Mouse (Mus musculus): Measurements from ENCODE around the gene 4930438A08Rik. TPM values are rescaled to one million over a fixed set of nuclear protein-coding genes. Genes with fewer than 3 reads are reported as not detected.
A peak's percentile ranks its signal among the peaks of the same experiment; 100 is the strongest.
"Not testable (repeated sequence)": the region's sequence is repeated elsewhere in the genome, so short reads cannot be mapped to it uniquely, and the experiment has no call there.

Gene 4930438A08Rik
- polyA plus RNA-seq, 1 experiment from 2014 or later: not detected

DNA sequence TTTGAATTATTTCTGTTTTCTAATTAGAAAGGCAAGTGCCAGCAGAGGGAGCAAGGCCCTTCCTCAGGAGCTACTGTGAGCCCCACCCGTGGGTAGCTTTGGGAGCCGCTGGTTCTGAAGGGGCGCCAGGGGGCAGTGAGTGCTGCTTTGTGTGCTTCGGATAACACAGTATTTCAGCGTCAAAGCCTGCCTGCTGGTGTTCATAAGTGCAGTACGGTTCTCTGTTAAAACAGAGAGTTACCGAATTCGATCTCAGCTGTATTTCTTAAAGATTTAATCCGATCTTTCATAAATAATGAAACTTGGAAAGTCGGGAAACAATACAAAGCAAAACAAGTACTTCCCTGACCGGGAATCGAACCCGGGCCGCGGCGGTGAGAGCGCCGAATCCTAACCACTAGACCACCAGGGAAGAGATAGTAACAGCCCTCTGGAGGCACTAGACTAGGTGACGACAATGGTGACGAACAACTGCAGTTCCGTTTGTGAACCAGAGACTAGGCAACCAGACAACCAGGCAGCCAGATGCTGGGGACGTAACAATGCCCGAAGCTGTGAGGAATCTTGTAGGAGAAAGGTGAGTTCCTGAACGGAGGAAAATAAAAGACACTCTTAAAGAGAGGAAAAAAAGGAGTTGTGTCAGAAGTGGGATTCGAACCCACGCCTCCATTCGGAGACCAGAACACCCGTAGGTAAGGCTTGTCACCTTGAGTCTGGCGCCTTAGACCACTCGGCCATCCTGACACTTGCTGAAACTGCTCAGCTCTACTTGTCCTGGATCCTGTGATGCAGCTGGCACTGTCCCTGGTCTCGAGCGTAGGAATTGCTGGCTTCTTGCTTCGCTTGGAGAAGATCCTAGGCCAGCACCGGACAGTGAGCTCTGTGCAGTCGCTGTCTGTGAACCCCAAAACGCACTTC is 27.5 kb downstream of the 4930438A08Rik start:
- Histone ChIP-seq H3K36me3 (ENCODE audit: insufficient read depth) (no peaks in the 10 kb centered on the region), H3K4me1 (ENCODE audit: insufficient read depth) (no peaks in the 10 kb centered on the region), H3K9me3 (ENCODE audit: low read depth, low read length) (no peaks in the 10 kb centered on the region), H3K27ac (ENCODE audit: low read depth) (peak overlapping the region; percentile 94), H3K4me2 (peak overlapping the region; percentile 70), H3K27me3 (ENCODE audit: insufficient read depth, low read length) (no peaks in the 10 kb centered on the region), H3K4me3 (ENCODE audit: low read depth, low read length) (peak overlapping the region; percentile 61), H3K9ac (peak overlapping the region; percentile 62)
- peak; percentile 91 for ATAC-seq (ENCODE audit: insufficient read depth)
- DNase-seq: peak; percentile 98
- TF ChIP-seq CTCF (IDR thresholded peaks at IDR 0.05; ENCODE audit: low read depth): peak; percentile 84
- under 1% methylated on average over 36 of the region's 36 CpGs for WGBS

GRCm38 (mm10) chr11:58302774-58303445 is 28.3 kb downstream of the 4930438A08Rik start:
- no peak for TF ChIP-seq CTCF (IDR thresholded peaks at IDR 0.05; ENCODE audit: low read depth)
- peak; percentile 35 for DNase-seq
- ATAC-seq (ENCODE audit: insufficient read depth): peak; percentile 50
- Histone ChIP-seq H3K36me3 (ENCODE audit: insufficient read depth) (no peaks in the 10 kb centered on the region), H3K4me2 (peak overlapping the region; percentile 70), H3K4me3 (ENCODE audit: low read depth, low read length) (peak overlapping the region; percentile 61), H3K9ac (peak overlapping the region; percentile 62), H3K27ac (ENCODE audit: low read depth) (peak overlapping the region; percentile 94), H3K4me1 (ENCODE audit: insufficient read depth) (peaks cover 2% of the 10 kb centered on the region; the same call in 1 of the 2 replicates), H3K9me3 (ENCODE audit: low read depth, low read length) (no peaks in the 10 kb centered on the region), H3K27me3 (ENCODE audit: insufficient read depth, low read length) (no peaks in the 10 kb centered on the region)
- WGBS: under 1% methylated on average over 26 of the region's 26 CpGs

DNA sequence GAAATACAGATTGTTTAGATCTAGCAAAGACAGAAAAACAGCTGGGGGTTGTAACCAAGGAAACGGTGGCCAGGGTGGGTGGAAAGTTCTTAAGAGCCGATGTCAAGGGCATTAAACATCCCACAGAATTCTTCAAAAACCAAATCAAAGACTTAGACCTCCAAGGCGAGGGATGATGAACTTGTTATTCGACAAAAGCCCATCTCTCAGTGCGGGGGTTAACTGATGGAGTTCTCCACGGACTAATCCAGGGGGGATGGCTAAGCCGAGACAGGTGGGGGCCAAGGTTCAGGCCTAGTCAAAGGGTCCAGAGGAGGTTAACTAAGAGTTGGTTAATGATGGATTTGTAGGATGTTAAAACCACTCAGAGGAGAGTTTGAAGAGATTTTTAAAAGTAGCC is 29.0 kb downstream of the 4930438A08Rik start:
- DNase-seq (peak; percentile 30), ATAC-seq (ENCODE audit: insufficient read depth) (no peak)
- no peaks in the 10 kb centered on the region for H3K36me3 ChIP-seq (ENCODE audit: insufficient read depth)
- peak overlapping the region; percentile 70 for H3K4me2 ChIP-seq
- H3K9me3 ChIP-seq (ENCODE audit: low read depth, low read length): no peaks in the 10 kb centered on the region
- 14% methylated on average over 7 of the region's 7 CpGs for WGBS
- 0 out of 2 replicates have a peak overlapping the region, but pooled peaks have one; percentile 2 for H3K4me3 ChIP-seq (ENCODE audit: low read depth, low read length)
- no peak overlapping the region for H3K9ac ChIP-seq
- TF ChIP-seq CTCF (IDR thresholded peaks at IDR 0.05; ENCODE audit: low read depth): no peak
- no peak overlapping the region for H3K27ac ChIP-seq (ENCODE audit: low read depth)
- H3K4me1 ChIP-seq (ENCODE audit: insufficient read depth): peaks cover 4% of the 10 kb centered on the region; the same call in 1 of the 2 replicates
- H3K27me3 ChIP-seq (ENCODE audit: insufficient read depth, low read length): no peaks in the 10 kb centered on the region

DNA sequence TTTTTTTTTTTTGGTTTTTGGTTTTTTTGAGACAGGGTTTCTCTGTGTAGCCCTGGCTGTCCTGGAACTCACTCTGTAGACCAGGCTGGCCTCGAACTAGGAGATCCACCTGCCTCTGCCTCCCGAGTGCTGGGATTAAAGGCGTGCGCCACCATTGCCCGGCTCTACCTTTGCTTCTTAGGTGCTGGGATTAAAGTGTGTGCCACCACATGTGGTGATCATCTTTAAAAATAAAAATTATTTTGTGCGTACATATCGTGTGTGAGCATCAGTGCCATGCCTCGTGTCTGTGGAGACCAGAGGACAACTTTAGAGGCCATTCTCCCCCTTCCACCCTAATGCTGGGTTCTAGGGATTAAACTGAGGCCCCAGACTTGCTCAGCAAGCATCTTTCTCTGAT is 30.7 kb downstream of the 4930438A08Rik start:
- H3K4me3 ChIP-seq (ENCODE audit: low read depth, low read length); H3K9me3 ChIP-seq (ENCODE audit: low read depth, low read length); H3K4me1 ChIP-seq (ENCODE audit: insufficient read depth); DNase-seq; H3K27me3 ChIP-seq (ENCODE audit: insufficient read depth, low read length); ATAC-seq (ENCODE audit: insufficient read depth); H3K27ac ChIP-seq (ENCODE audit: low read depth); H3K36me3 ChIP-seq (ENCODE audit: insufficient read depth); H3K9ac ChIP-seq; H3K4me2 ChIP-seq: not testable (repeated sequence)
- 85% methylated on average over 8 of the region's 8 CpGs for WGBS

- ATAC-seq (ENCODE audit: insufficient read depth) (peak; percentile 76), DNase-seq (peak; percentile 97)
- Histone ChIP-seq H3K4me2 (peak within 1 kb of the TSS; percentile 94), H3K4me1 (ENCODE audit: insufficient read depth) (peaks cover 4% of the 10 kb centered on the region; the same call in 1 of the 2 replicates), H3K27ac (ENCODE audit: low read depth) (peak within 1 kb of the TSS; percentile 87), H3K36me3 (ENCODE audit: insufficient read depth) (peaks cover 10% of the 10 kb centered on the region; the same call in 1 of the 2 replicates), H3K9ac (peak within 1 kb of the TSS; percentile 72), H3K9me3 (ENCODE audit: low read depth, low read length) (no peaks in the 10 kb centered on the region), H3K27me3 (ENCODE audit: insufficient read depth, low read length) (no peaks in the 10 kb centered on the region), H3K4me3 (ENCODE audit: low read depth, low read length) (peak within 1 kb of the TSS; percentile 57)
- TF ChIP-seq CTCF (IDR thresholded peaks at IDR 0.05; ENCODE audit: low read depth): 0 out of 2 replicates have a peak, but pooled peaks have one; percentile 4
- WGBS: under 1% methylated on average over 34 of the region's 34 CpGs
Measured at GRCm38 (mm10) chr11:58306860-58307308, 32.3 kb downstream of the 4930438A08Rik start, which contains the start of gene Zfp692. Zfp692 (plus strand) TSS chr11:58307069.

DNA sequence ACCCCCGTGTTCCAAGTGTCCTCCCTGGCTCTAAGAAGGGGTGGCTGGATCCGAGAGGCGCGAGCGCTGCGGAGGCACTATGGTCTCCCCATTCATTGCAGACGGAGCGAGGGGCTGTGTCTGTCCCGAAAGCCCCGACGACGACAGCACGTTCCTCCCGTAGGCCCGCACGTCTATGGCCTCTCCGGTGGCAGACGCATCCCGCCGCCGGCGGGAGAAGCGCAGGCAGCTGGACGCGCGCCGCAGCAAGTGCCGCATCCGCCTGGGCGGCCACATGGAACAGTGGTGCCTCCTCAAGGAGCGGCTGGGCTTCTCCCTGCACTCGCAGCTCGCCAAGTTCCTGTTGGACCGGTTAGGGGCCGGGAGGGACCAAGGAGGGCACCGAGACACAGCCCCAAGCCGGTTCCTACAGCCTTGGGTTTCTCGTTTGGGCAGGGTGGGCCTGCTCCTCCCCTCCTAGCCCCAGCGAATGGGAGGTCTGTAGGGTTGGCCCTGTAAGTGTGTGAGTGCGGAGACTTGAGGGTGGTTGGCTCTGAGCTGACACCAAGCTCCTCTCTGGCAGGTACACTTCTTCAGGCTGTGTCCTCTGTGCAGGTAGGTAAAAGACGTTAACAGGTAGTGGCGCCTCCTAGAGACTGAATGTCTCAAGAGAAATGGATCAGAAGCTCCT is 32.9 kb downstream of the 4930438A08Rik start:
- Histone ChIP-seq H3K9ac (peak overlapping the region; percentile 72), H3K4me2 (peak overlapping the region; percentile 94), H3K27me3 (ENCODE audit: insufficient read depth, low read length) (no peaks in the 10 kb centered on the region), H3K4me1 (ENCODE audit: insufficient read depth) (peaks cover 4% of the 10 kb centered on the region; the same call in 1 of the 2 replicates), H3K9me3 (ENCODE audit: low read depth, low read length) (no peaks in the 10 kb centered on the region), H3K27ac (ENCODE audit: low read depth) (peak overlapping the region; percentile 87), H3K36me3 (ENCODE audit: insufficient read depth) (peaks cover 10% of the 10 kb centered on the region; the same call in 1 of the 2 replicates), H3K4me3 (ENCODE audit: low read depth, low read length) (peak overlapping the region; percentile 57)
- DNase-seq: peak; percentile 75
- under 1% methylated on average over 42 of the region's 42 CpGs for WGBS
- peak; percentile 75 for ATAC-seq (ENCODE audit: insufficient read depth)
- TF ChIP-seq CTCF (IDR thresholded peaks at IDR 0.05; ENCODE audit: low read depth): peak; percentile 27

All from lung, embryonic 14.5 days (tissue).